Comparison of ENCODE assay signal across 11 mouse cellular contexts in the genomic region with DNA sequence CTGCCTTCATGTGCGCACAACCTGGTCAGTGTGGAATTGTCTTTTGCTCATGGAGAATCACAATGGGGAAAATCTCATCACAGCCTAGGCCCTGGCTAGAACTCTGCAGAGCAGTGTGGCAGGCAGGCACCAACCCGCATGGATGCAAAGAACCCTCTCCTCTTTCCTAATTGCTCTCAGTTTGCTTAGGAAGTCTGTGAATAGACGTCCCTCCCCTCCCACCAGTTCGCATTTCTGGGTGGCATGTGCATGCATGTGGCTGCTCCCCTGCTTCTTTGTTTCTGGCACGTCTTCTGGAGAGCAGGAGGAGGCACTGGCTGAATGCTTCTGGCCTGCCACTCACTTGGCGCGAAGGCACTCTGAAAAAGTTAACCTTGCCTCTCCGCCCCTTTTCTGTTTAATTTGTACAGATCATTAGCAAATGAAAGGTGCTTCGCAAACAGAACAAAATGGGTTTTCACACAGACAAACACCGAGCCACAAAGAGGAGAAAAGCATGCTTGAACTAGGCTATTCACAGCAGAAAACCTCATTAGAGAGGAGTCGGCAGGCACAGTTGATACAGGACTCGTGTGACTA.
DNase-seq lines count a peak whose midpoint lies in the region; ATAC-seq and TF ChIP-seq lines count a peak whose summit lies in the region.
"Had no signal": no experiment of that assay in that cellular context is flagged by ENCODE, and none has a peak within 500 bp of the region (broad histone marks: within the 10 kb centered on the region; RNA-seq: fewer than 3 reads in every experiment).

No protein-coding gene starts in this region.

- no peak overlapping the region for H3K4me3 ChIP-seq in kidney, postnatal 0 days (replicated peaks; ENCODE audit: low read depth, low read length)
- H3K4me3 ChIP-seq in embryonic facial prominence, embryonic 11.5 days (ENCODE audit: low read depth, low read length): no peak overlapping the region
- H3K4me3 ChIP-seq in hindbrain, embryonic 15.5 days: no peak overlapping the region
- H3K4me3 ChIP-seq in liver, embryonic 12.5 days: no peak overlapping the region
- H3K4me3 ChIP-seq: limb, embryonic 15.5 days had no signal

- no peaks in the 10 kb centered on the region for H3K27me3 ChIP-seq in kidney, postnatal 0 days (ENCODE audit: insufficient read depth, low read length)
- H3K27me3 ChIP-seq in embryonic facial prominence, embryonic 11.5 days (ENCODE audit: control insufficient read depth, insufficient read depth, low read length): no peaks in the 10 kb centered on the region
- H3K27me3 ChIP-seq in hindbrain, embryonic 15.5 days: peaks cover 11% of the 10 kb centered on the region; the same call in 1 of the 2 replicates
- H3K27me3 ChIP-seq in liver, embryonic 12.5 days (replicated peaks): no peaks in the 10 kb centered on the region
- H3K27me3 ChIP-seq: limb, embryonic 15.5 days had no signal

- no peak for ATAC-seq in kidney, postnatal 0 days (replicated peaks; ENCODE audit: low FRiP score, low read depth)
- ATAC-seq in embryonic facial prominence, embryonic 11.5 days (replicated peaks; ENCODE audit: insufficient number of reproducible peaks, low FRiP score, low TSS enrichment, low read depth): peak; percentile 61; the same call in 1 of the 2 replicates
- peak; percentile 81 for ATAC-seq in hindbrain, embryonic 15.5 days (ENCODE audit: low FRiP score, low read depth)
- no peak for ATAC-seq in erythroid progenitor cell, adult 5-6 weeks (replicated peaks; ENCODE audit: low FRiP score, poor library complexity, severe bottlenecking)
- no peak for ATAC-seq in liver, embryonic 12.5 days

- no peaks in the 10 kb centered on the region for H3K36me3 ChIP-seq in kidney, postnatal 0 days (ENCODE audit: insufficient read depth, low read length)
- no peaks in the 10 kb centered on the region for H3K36me3 ChIP-seq in embryonic facial prominence, embryonic 11.5 days (replicated peaks; ENCODE audit: control insufficient read depth, insufficient read depth, low read depth, low read length)
- no peaks in the 10 kb centered on the region for H3K36me3 ChIP-seq in hindbrain, embryonic 15.5 days
- H3K36me3 ChIP-seq in liver, embryonic 12.5 days: no peaks in the 10 kb centered on the region
- H3K36me3 ChIP-seq: limb, embryonic 15.5 days had no signal

- WGBS in kidney, postnatal 0 days: 46% methylated on average over 12 of the region's 12 CpGs
- 31% methylated on average over 12 of the region's 12 CpGs for WGBS in embryonic facial prominence, embryonic 11.5 days
- 20% methylated on average over 12 of the region's 12 CpGs for WGBS in hindbrain, embryonic 15.5 days
- 62% methylated on average over 12 of the region's 12 CpGs for WGBS in liver, embryonic 12.5 days (ENCODE audit: insufficient replicate concordance)

- H3K9me3 ChIP-seq in kidney, postnatal 0 days (replicated peaks; ENCODE audit: low read length): no peaks in the 10 kb centered on the region
- no peaks in the 10 kb centered on the region for H3K9me3 ChIP-seq in embryonic facial prominence, embryonic 11.5 days (replicated peaks; ENCODE audit: control insufficient read depth, low read length)
- no peaks in the 10 kb centered on the region for H3K9me3 ChIP-seq in hindbrain, embryonic 15.5 days
- no peaks in the 10 kb centered on the region for H3K9me3 ChIP-seq in liver, embryonic 12.5 days (replicated peaks)
- H3K9me3 ChIP-seq: limb, embryonic 15.5 days had no signal

- no peak overlapping the region for H3K27ac ChIP-seq in kidney, postnatal 0 days
- no peak overlapping the region for H3K27ac ChIP-seq in embryonic facial prominence, embryonic 11.5 days (replicated peaks; ENCODE audit: low read depth, low read length)
- H3K27ac ChIP-seq in hindbrain, embryonic 15.5 days (replicated peaks): 0 out of 2 replicates have a peak overlapping the region, but pooled peaks have one; percentile 39
- H3K27ac ChIP-seq in liver, embryonic 12.5 days: no peak overlapping the region
- H3K27ac ChIP-seq: limb, embryonic 15.5 days had no signal

- peak; percentile 28 for DNase-seq in kidney, postnatal 0 days (ENCODE audit: low spot score)
- no peak for DNase-seq in kidney, adult 9 months
- peak; percentile 62 for DNase-seq in embryonic facial prominence, embryonic 11.5 days (ENCODE audit: low spot score)
- DNase-seq in retina, embryonic 14.5 days (ENCODE audit: low spot score): peak; percentile 35
- DNase-seq in testis, postnatal 14 days (ENCODE audit: low spot score): no peak
- DNase-seq: cerebellum, adult 9-11 months; right cerebral cortex, postnatal 4 days had no signal

- H3K9ac ChIP-seq in kidney, postnatal 0 days (ENCODE audit: low read depth, low read length): no peak overlapping the region
- 0 out of 2 replicates have a peak overlapping the region, but pooled peaks have one; percentile 2 for H3K9ac ChIP-seq in embryonic facial prominence, embryonic 11.5 days (replicated peaks; ENCODE audit: low read length)
- no peak overlapping the region for H3K9ac ChIP-seq in hindbrain, embryonic 15.5 days
- no peak overlapping the region for H3K9ac ChIP-seq in liver, embryonic 12.5 days
- H3K9ac ChIP-seq: limb, embryonic 15.5 days had no signal

- H3K4me1 ChIP-seq in kidney, postnatal 0 days (replicated peaks; ENCODE audit: insufficient read depth, low read length): no peaks in the 10 kb centered on the region
- H3K4me1 ChIP-seq in embryonic facial prominence, embryonic 11.5 days (ENCODE audit: control insufficient read depth, insufficient read depth, low read length): no peaks in the 10 kb centered on the region
- H3K4me1 ChIP-seq in hindbrain, embryonic 15.5 days (replicated peaks): peaks cover 9% of the 10 kb centered on the region
- no peaks in the 10 kb centered on the region for H3K4me1 ChIP-seq in liver, embryonic 12.5 days

- TF ChIP-seq CTCF in kidney, postnatal 0 days (IDR thresholded peaks at IDR 0.05; ENCODE audit: low read depth): no peak

- no peak overlapping the region for H3K4me2 ChIP-seq in kidney, postnatal 0 days (ENCODE audit: low read length)
- no peak overlapping the region for H3K4me2 ChIP-seq in embryonic facial prominence, embryonic 11.5 days (ENCODE audit: low read depth, low read length)
- no peak overlapping the region for H3K4me2 ChIP-seq in hindbrain, embryonic 15.5 days
- H3K4me2 ChIP-seq in liver, embryonic 12.5 days: no peak overlapping the region
- H3K4me2 ChIP-seq: limb, embryonic 15.5 days had no signal

Comparison
In these comparisons a context has a peak if more than half of its experiments do, and no peak if none do; other contexts are left out.
1. DNase-seq: peak in kidney, postnatal 0 days (single experiment), embryonic facial prominence, embryonic 11.5 days (single experiment) and retina, embryonic 14.5 days (single experiment); none in kidney, adult 9 months (single experiment) and testis, postnatal 14 days (single experiment).
2. ATAC-seq: peak in embryonic facial prominence, embryonic 11.5 days (single experiment) and hindbrain, embryonic 15.5 days (single experiment); none in kidney, postnatal 0 days (single experiment), erythroid progenitor cell, adult 5-6 weeks (single experiment) and liver, embryonic 12.5 days (single experiment).